Mouse (Mus musculus) bone marrow macrophage, adult 2 months (primary cell): ENCODE measurements around the gene Pard3.
A peak's percentile ranks its signal among the peaks of the same experiment; 100 is the strongest.

ENCODE experiments used
- CTCF ChIP-seq: IDR thresholded peaks from 2 replicates; pipeline ENCODE4 v1.5.1; 2012; ENCODE audit warnings: low read depth, mild to moderate bottlenecking, low read length, moderate library complexity
- POLR2A ChIP-seq: IDR thresholded peaks from 2 replicates; pipeline ENCODE4 v1.6.1; 2012; ENCODE audit warnings: mild to moderate bottlenecking, low read depth, low read length, borderline replicate concordance

GRCm38 (mm10) chr8:127588313-127588712, 524.6 kb downstream of the Pard3 start:
- TF ChIP-seq CTCF (peak; percentile 59; the same call in 1 of the 2 replicates), POLR2A (no peak)
